Mouse (Mus musculus) myocyte (in vitro differentiated cells): ENCODE data around the gene Gm14496. TPM values are rescaled to one million over a fixed set of nuclear protein-coding genes. Genes with fewer than 3 reads are reported as not detected.
"Not testable (repeated sequence)": the region's sequence is repeated elsewhere in the genome, so short reads cannot be mapped to it uniquely, and the experiment has no call there.

Source experiments
- H3K27me3 ChIP-seq: one replicate; pipeline ENCODE4 v1.6.1; 2011; ENCODE audit not compliant: control insufficient read depth, insufficient read depth, insufficient read length
- H3K36me3 ChIP-seq: one replicate; pipeline ENCODE4 v1.6.1; 2011; ENCODE audit not compliant: control insufficient read depth, insufficient read depth
- H3K4me2 ChIP-seq: one replicate; pipeline ENCODE4 v1.6.1; 2011; ENCODE audit warnings: low read depth, control low read depth
- H3K4me3 ChIP-seq: one replicate; pipeline ENCODE4 v1.5.1; 2011; ENCODE audit warnings: mild to moderate bottlenecking, control low read depth, moderate library complexity
- H3K79me2 ChIP-seq: one replicate; pipeline ENCODE4 v1.6.1; 2011; ENCODE audit not compliant: control insufficient read depth, insufficient read depth
- H3ac ChIP-seq: one replicate; pipeline ENCODE4 v1.6.1; 2011; ENCODE audit not compliant: control insufficient read depth, insufficient read length
- CEBPB ChIP-seq: IDR thresholded peaks from 2 replicates; pipeline ENCODE4 v1.6.1; 2011; ENCODE audit warnings: mild to moderate bottlenecking, moderate library complexity; ENCODE audit not compliant: poor library complexity, insufficient read depth, severe bottlenecking
- E2F4 ChIP-seq: IDR thresholded peaks from one replicate; pipeline ENCODE4 v1.6.1; 2011; ENCODE audit warnings: mild to moderate bottlenecking, control low read depth, moderate library complexity; ENCODE audit not compliant: insufficient read depth
- MAX ChIP-seq: IDR thresholded peaks from one replicate; pipeline ENCODE4 v1.6.1; 2011; ENCODE audit warnings: low read depth, mild to moderate bottlenecking, control low read depth
- MYOD1 ChIP-seq, 3 experiments: IDR thresholded peaks; one replicate each; pipeline ENCODE4 v1.6.1; 2011; ENCODE audit warnings: control low read depth in 2 of 3, low read depth in 2 of 3, mild to moderate bottlenecking in 2 of 3, moderate library complexity in 1 of 3; ENCODE audit not compliant: insufficient read length in 2 of 3, control insufficient read depth in 1 of 3
- MYOG ChIP-seq, 3 experiments: IDR thresholded peaks; one replicate each; pipeline ENCODE4 v1.6.1; 2011; ENCODE audit warnings: control low read depth in 2 of 3, low read depth in 2 of 3, mild to moderate bottlenecking in 2 of 3; ENCODE audit not compliant: insufficient read length in 2 of 3, control insufficient read depth in 1 of 3, insufficient read depth in 1 of 3
- POLR2A ChIP-seq: IDR thresholded peaks from one replicate; pipeline ENCODE4 v1.6.1; 2011; ENCODE audit warnings: low read depth, mild to moderate bottlenecking, control low read depth, moderate library complexity; ENCODE audit not compliant: insufficient read length
- POLR2AphosphoS2 ChIP-seq: IDR thresholded peaks from one replicate; pipeline ENCODE4 v1.6.1; 2011; ENCODE audit warnings: low read depth, control low read depth; ENCODE audit not compliant: insufficient read length
- REST ChIP-seq: IDR thresholded peaks from one replicate; pipeline ENCODE4 v1.6.1; 2011; ENCODE audit warnings: mild to moderate bottlenecking, control low read depth, moderate library complexity; ENCODE audit not compliant: insufficient read depth, insufficient read length
- SRF ChIP-seq: IDR thresholded peaks from one replicate; pipeline ENCODE4 v1.6.1; 2011; ENCODE audit warnings: low read depth; ENCODE audit not compliant: control insufficient read depth, insufficient read length
- TCF12 ChIP-seq: IDR thresholded peaks from one replicate; pipeline ENCODE4 v1.6.1; 2011; ENCODE audit warnings: mild to moderate bottlenecking, control low read depth; ENCODE audit not compliant: poor library complexity, insufficient read depth, severe bottlenecking
- TCF3 ChIP-seq: IDR thresholded peaks from one replicate; pipeline ENCODE4 v1.6.1; 2011; ENCODE audit warnings: low read depth, control low read depth; ENCODE audit not compliant: insufficient read length
- USF1 ChIP-seq: IDR thresholded peaks from one replicate; pipeline ENCODE4 v1.6.1; 2011; ENCODE audit warnings: low read depth, mild to moderate bottlenecking, control low read depth, moderate library complexity
- polyA plus RNA-seq: library from polyadenylated mRNA; unstranded; fragments of >200 nt; fragmentation: generic; extraction: Trizol; gene quantifications from one replicate; pipeline ENCODE4 v1.2.1, GENCODE M21; 2012; ENCODE audit warnings: missing spikeins

The Gm14496 gene
- polyA plus RNA-seq: not detected

DNA sequence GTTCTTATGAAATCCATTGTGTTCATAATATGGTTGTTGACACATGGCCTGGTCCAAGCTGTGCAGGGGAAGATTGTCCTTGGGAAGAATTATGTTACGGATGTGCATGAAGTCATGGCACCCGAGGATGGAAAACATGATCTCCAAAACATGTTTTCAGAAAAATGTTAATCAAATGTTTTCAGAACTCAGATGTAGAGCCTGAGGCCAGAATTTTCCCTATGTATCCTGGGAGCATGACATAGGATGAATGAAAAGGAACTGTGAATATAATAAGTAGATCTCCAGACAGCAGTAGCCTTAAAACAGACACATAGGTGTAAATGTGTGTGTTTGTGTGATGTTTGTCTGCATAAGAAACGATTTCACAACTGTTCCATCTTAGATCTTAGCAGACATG lies at the start of gene Gm14496:
TSS of gene Gm14496 (plus strand) at position 301 of the 400 bp plus-strand sequence.
- Histone ChIP-seq H3K4me2 (no peak within 1 kb of the TSS), H3K36me3 (no peaks in the 10 kb centered on the region), H3ac (no peak within 1 kb of the TSS), H3K27me3 (no peaks in the 10 kb centered on the region), H3K4me3 (no peak within 1 kb of the TSS), H3K79me2 (no peaks in the 10 kb centered on the region)
- TF ChIP-seq CEBPB (no peak), E2F4 (no peak), TCF12 (no peak), SRF (no peak), MAX (no peak), REST (no peak)

DNA sequence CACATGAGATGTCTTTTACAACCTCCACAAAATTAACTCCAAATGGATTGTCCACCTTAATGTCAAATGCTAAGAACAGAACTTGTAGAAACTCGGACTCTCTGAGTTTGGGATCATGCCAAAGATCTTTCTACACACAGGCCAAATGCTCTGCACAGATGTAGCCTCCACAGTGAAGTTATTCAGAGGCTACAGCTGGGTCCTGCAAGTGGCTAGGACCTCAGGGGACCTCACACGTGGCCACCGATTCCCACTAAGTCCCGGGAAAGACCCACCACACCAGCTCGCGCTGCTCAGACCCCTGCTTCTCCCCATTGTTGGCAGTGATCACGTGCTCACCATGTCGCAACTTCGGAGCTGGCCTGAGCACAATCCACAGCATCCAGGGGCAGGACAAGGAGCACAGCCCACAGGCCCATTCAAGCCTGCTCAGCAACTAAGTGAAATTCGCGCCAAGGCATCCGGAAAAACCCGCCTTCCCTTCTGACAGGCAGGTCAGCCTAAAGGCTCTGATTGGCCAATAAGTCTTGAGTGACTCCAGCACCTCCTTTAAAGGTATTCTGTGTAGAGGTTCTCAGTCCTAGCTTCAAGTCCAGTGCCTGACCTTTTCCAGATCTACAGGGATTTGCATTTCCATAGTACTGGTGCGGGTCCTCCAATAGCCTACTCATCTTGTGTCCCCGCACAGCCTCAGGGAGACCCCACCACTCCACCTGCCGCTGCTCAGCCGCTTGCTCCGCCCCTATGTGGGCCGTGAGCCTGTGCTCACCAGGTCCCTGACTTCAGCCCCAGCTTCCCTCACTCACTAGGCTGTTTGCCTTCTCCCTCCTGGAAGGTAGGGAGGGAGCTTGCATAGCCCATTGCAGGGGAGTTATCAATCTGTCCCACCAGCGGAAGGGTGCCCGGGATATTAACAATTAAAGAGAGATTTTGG lies 37.9 kb upstream of the Gm14496 start:
- H3K4me2 ChIP-seq, H3ac ChIP-seq, H3K79me2 ChIP-seq, H3K27me3 ChIP-seq, H3K36me3 ChIP-seq, H3K4me3 ChIP-seq: not testable (repeated sequence)

GRCm38 (mm10) chr2:181968395-181968794 lies 22.5 kb upstream of the Gm14496 start:
- Histone ChIP-seq H3K36me3 (no peaks in the 10 kb centered on the region), H3ac (no peak overlapping the region), H3K4me3 (no peak overlapping the region), H3K4me2 (no peak overlapping the region), H3K79me2 (no peaks in the 10 kb centered on the region), H3K27me3 (no peaks in the 10 kb centered on the region)
- TF ChIP-seq TCF12 (no peak), USF1 (no peak), SRF (no peak), POLR2AphosphoS2 (no peak), MYOG (IDR thresholded peaks at IDR 0.05; ENCODE audit: control insufficient read depth in 1 of 3, insufficient read depth in 1 of 3, insufficient read length in 2 of 3, low read depth in 2 of 3) (no peak), MAX (no peak), REST (no peak), MYOD1 (IDR thresholded peaks at IDR 0.05; ENCODE audit: control insufficient read depth in 1 of 3, insufficient read length in 2 of 3, low read depth in 2 of 3) (no peak), E2F4 (no peak), TCF3 (no peak)

- no peak for TF ChIP-seq TCF12
- no peak for TF ChIP-seq POLR2A
- TF ChIP-seq MYOG (IDR thresholded peaks at IDR 0.05; ENCODE audit: control insufficient read depth in 1 of 3, insufficient read depth in 1 of 3, insufficient read length in 2 of 3, low read depth in 2 of 3): no peak
- TF ChIP-seq E2F4: no peak
- no peak for TF ChIP-seq REST
- TF ChIP-seq USF1: no peak
- no peak for TF ChIP-seq MAX
- TF ChIP-seq SRF: no peak
- TF ChIP-seq TCF3: no peak
- H3K4me3 ChIP-seq: no peak overlapping the region
Measured at GRCm38 (mm10) chr2:181969187-181969586, 21.7 kb upstream of the Gm14496 start.

DNA sequence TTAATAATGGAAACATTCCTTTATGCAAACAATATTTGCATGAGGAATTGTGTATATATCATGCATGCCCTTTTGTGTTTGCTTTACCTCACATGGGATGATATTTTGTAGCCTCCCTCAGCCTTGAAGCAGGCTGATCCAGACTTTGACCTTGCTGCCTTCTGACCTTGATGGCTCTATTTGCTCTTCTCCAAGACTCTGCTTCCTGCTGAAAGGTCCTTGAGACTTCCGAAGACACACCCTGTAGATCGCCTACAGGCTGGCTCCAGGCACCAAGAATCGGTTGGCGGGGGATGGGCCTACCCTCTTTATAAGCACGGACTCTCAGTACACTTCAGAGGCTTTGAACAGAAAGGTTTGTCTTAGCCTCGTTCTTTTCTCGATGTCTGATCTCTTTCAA lies 9.0 kb upstream of the Gm14496 start:
- not testable (repeated sequence) for H3ac ChIP-seq, H3K4me2 ChIP-seq, H3K36me3 ChIP-seq, H3K4me3 ChIP-seq, H3K79me2 ChIP-seq, H3K27me3 ChIP-seq

More at GRCm38 (mm10) chr2:181969187-181969586, 21.7 kb upstream of the Gm14496 start:
- Histone ChIP-seq H3K4me2 (no peak overlapping the region), H3ac (no peak overlapping the region), H3K79me2 (no peaks in the 10 kb centered on the region), H3K27me3 (no peaks in the 10 kb centered on the region), H3K36me3 (no peaks in the 10 kb centered on the region)

Other genes with a start within 250 kb of the Gm14496 start
- 0.28 TPM for gene Myt1, start 227.8 kb upstream of the Gm14496 start, polyA plus RNA-seq
- 8.5 TPM for gene Pcmtd2, start 153.3 kb upstream of the Gm14496 start, polyA plus RNA-seq
- 12.3 TPM for gene Polr3k, start 126.8 kb upstream of the Gm14496 start, polyA plus RNA-seq